Mouse (Mus musculus) CH12.LX (cell line): ENCODE data around the gene Gm10964.

Experiments
- CHD1 ChIP-seq: IDR thresholded peaks from 2 replicates; pipeline ENCODE4 v1.6.1; 2012; ENCODE audit warnings: low read depth, low read length, improper control_type of control experiment, inconsistent platforms
- CHD2 ChIP-seq: IDR thresholded peaks from 2 replicates; pipeline ENCODE4 v1.6.1; 2011; ENCODE audit warnings: low read length, improper control_type of control experiment
- ETS1 ChIP-seq: conservative IDR thresholded peaks from 2 replicates; pipeline ENCODE4 v1.6.1; 2012; ENCODE audit warnings: low read depth, mild to moderate bottlenecking, inconsistent platforms, low read length, improper control_type of control experiment, moderate library complexity
- POLR2A ChIP-seq: IDR thresholded peaks from 2 replicates; pipeline ENCODE4 v1.6.1; 2011; ENCODE audit warnings: low read depth, mild to moderate bottlenecking, improper control_type of control experiment, low read length
- POLR2AphosphoS2 ChIP-seq: IDR thresholded peaks from 2 replicates; pipeline ENCODE4 v1.6.1; 2011; ENCODE audit warnings: low read depth, low read length, improper control_type of control experiment
- ZC3H11A ChIP-seq: IDR thresholded peaks from 2 replicates; pipeline ENCODE4 v1.6.1; 2012; ENCODE audit warnings: low read depth, mild to moderate bottlenecking, inconsistent platforms, low read length, improper control_type of control experiment

DNA sequence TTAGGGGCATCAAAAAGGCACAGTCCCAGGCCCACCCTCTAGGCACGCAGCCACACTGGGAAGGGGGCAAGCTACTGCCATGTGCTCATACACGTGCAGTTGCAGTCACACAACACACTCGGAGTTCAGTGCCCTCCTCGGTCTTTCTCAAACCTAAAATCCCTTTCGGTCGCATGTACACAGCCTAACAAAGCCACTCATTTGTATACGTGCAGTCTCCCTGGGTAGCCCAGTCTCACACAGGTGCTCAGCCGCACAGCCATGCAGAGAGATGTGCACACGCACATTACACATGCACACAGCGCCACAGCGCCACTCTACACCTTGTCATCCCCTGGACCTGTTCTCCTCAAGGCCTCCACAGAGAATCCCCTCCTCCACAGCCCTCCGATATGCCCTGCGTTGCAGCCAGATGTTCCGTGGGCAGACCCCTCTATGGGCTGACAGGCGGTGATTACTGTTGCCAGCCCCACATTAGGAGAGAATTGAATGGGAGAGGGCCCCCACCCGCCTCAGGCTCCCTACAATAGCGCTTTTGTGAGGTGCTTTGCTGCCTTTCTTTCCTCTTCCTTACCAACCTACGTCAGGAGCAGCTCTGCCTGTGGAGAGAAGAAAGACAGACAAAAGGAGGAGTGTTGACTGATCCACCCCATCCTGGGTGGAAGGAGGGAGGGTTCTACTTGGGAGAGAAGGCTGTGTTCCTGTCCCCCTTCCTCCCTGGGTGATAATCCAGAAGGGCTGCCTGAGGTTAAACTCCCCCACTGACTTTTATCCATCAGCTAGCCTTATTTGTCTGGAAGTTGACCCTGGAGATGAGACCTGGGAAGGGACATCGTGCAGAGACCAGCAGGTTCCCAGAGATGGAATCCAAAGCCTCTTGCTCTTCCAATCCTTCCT lies 5.1 kb upstream of the Gm10964 start:
- TF ChIP-seq POLR2A (0 out of 2 replicates have a peak, but pooled peaks have one; percentile 22), ZC3H11A (no peak), ETS1 (peak; percentile 53), CHD2 (no peak), POLR2AphosphoS2 (no peak), CHD1 (no peak)
